Mouse (Mus musculus) ES-E14 (cell line): ENCODE results near the gene Masp2. TPM values are rescaled to one million over a fixed set of nuclear protein-coding genes. Genes with fewer than 3 reads are reported as not detected.
A peak's percentile ranks its signal among the peaks of the same experiment; 100 is the strongest.

Experiments used
- DNase-seq: peaks from one replicate; pipeline ENCODE4 v3.0.0-alpha.2; 2013; ENCODE audit warnings: low read depth, low spot score
- H3K27ac ChIP-seq: 2 replicates; pipeline ENCODE4 v1.5.1; 2012; ENCODE audit warnings: low read depth, mild to moderate bottlenecking, low read length, moderate library complexity, mixed read lengths; ENCODE audit not compliant: poor library complexity, insufficient read depth, severe bottlenecking
- H3K36me3 ChIP-seq: 2 replicates; pipeline ENCODE4 v1.6.1; 2012; ENCODE audit warnings: mild to moderate bottlenecking, low read length, moderate library complexity, mixed read lengths; ENCODE audit not compliant: control insufficient read depth, poor library complexity, insufficient read depth, severe bottlenecking
- H3K4me1 ChIP-seq, 2 experiments: fragments of 150-350 bp in 1 of 2; sonication (generic) in 1 of 2; 2 replicates each; pipeline ENCODE4 v1.6.1; 2012; ENCODE audit warnings: low read length in 2 of 2, mild to moderate bottlenecking in 1 of 2, mixed read lengths in 1 of 2; ENCODE audit not compliant: control insufficient read depth in 2 of 2, insufficient read depth in 2 of 2, poor library complexity in 1 of 2
- H3K4me3 ChIP-seq, 2 experiments: fragments of 150-350 bp in 1 of 2; sonication (generic) in 1 of 2; 2 replicates each; pipeline ENCODE4 v1.5.1; 2012; ENCODE audit warnings: low read length in 2 of 2, low read depth in 1 of 2, mild to moderate bottlenecking in 1 of 2, mixed read lengths in 1 of 2; ENCODE audit not compliant: insufficient read depth in 1 of 2, poor library complexity in 1 of 2, severe bottlenecking in 1 of 2
- H3K9ac ChIP-seq: 2 replicates; pipeline ENCODE4 v1.6.1; 2012; ENCODE audit warnings: low read depth, mild to moderate bottlenecking, low read length, mixed read lengths; ENCODE audit not compliant: poor library complexity, insufficient read depth, severe bottlenecking
- H3K9me3 ChIP-seq: fragments of 150-350 bp; sonication (generic); 2 replicates; pipeline ENCODE4 v1.6.1; 2012; ENCODE audit warnings: low read depth, mild to moderate bottlenecking, low read length; ENCODE audit not compliant: control insufficient read depth, insufficient read depth
- CHD2 ChIP-seq: IDR thresholded peaks from 2 replicates; pipeline ENCODE4 v1.6.1; 2014; ENCODE audit warnings: mild to moderate bottlenecking, low read depth, low read length, inconsistent platforms
- HCFC1 ChIP-seq: IDR thresholded peaks from 2 replicates; pipeline ENCODE4 v1.6.1; 2012; ENCODE audit warnings: low read length, inconsistent platforms, borderline replicate concordance; ENCODE audit not compliant: insufficient read depth
- MAFK ChIP-seq: IDR thresholded peaks from 2 replicates; pipeline ENCODE4 v1.6.1; 2014; ENCODE audit warnings: mild to moderate bottlenecking, low read depth, low read length, inconsistent platforms; ENCODE audit not compliant: insufficient read depth
- ZC3H11A ChIP-seq: IDR thresholded peaks from 2 replicates; pipeline ENCODE4 v1.6.1; 2012; ENCODE audit warnings: low read depth, mild to moderate bottlenecking, inconsistent platforms, low read length, borderline replicate concordance
- ZNF384 ChIP-seq: IDR thresholded peaks from 2 replicates; pipeline ENCODE4 v1.6.1; 2012; ENCODE audit warnings: low read depth, low read length, inconsistent platforms
- in situ Hi-C, 2 experiments: fragments of 600-800 bp; cut with MboI; formaldehyde crosslinking; loops; one replicate each; pipeline ENCODE4 v1.15.1; 2025; ENCODE audit warnings: low sequenced_read_pairs in 2 of 2, inconsistent platforms in 1 of 2; ENCODE audit not compliant: unreplicated experiment in 2 of 2
- total RNA-seq: library from RNA; depleted of rRNA; stranded (reverse); fragments of 300-350 nt; gene quantifications from 2 replicates; pipeline ENCODE4 v1.2.3, GENCODE M21; 2012

Gene Masp2
- total RNA-seq, 1 experiment, result 3.7 TPM

DNA sequence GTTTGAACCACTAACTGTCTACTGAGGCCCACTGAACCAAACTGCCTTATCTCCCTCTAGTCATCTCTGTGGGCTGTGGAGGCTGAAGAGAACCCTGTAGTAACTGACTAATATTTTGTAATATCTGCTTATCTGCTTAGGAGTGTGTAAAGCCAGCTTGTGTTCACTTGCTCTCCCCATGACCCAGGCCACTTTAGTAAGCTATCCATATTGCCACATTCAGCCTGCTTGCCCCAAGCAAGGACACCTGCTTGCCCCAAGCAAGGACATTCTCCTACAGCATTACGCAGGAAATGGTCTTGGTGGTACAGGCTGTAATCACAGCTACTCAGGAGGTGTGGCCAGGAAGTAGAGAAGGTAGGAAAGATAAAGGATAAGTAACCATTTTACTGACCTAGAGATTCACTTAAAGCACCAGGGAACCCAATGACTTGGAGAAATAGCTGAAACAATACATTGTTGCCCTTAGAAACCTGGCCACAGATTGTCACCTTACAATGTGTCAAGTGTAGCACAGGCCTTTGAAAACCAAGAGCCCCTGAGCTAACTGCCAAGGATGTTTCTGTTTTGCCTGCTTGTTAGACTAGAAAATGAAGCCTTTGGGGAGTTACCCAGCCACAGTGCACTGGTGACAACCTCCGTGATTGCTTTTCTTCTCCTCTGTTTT is 31.2 kb downstream of the Masp2 start:
- in situ Hi-C loops, result no loop called here
- Histone ChIP-seq H3K27ac (peak overlapping the region; percentile 88; the same call in 1 of the 2 replicates), H3K36me3 (no peaks in the 10 kb centered on the region), H3K4me3 (no peak overlapping the region), H3K9me3 (no peaks in the 10 kb centered on the region), H3K9ac (no peak overlapping the region), H3K4me1 (peaks cover 0 to 5% of the 10 kb centered on the region in 2 experiments; a peak in 1 of 4 replicates)
- no peak for TF ChIP-seq HCFC1
- no peak for TF ChIP-seq ZC3H11A
- no peak for TF ChIP-seq ZNF384
- no peak for TF ChIP-seq MAFK
- no peak for TF ChIP-seq CHD2
- no peak for DNase-seq

DNA sequence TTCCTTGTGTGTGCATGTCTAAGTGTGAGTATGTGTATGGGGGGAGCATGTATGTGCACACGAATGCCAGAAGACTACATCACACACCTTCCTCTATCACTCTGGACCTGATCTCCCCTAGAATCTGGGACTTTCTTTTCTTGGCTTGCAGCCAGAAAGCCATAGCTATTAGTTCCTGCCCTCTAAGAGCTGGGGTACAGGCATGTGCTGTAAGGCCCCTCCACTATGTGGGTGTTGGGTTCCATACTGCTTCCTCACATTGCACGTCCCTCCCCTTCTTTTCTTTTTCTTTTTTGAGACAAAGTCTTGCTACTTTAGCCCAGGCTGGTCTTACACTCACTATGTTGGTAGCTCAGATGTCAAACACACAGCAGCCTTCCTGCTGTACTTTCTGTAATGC is 33.0 kb downstream of the Masp2 start:
- Histone ChIP-seq H3K36me3 (no peaks in the 10 kb centered on the region), H3K4me3 (no peak overlapping the region), H3K4me1 (peaks cover 0 to 5% of the 10 kb centered on the region in 2 experiments; a peak in 1 of 4 replicates), H3K27ac (no peak overlapping the region), H3K9ac (no peak overlapping the region), H3K9me3 (no peaks in the 10 kb centered on the region)
- no peak for DNase-seq
- in situ Hi-C loops, result no loop called here
- TF ChIP-seq MAFK (no peak), HCFC1 (no peak), ZC3H11A (no peak), ZNF384 (no peak), CHD2 (no peak)

- Histone ChIP-seq H3K27ac (peak overlapping the region; percentile 5; the same call in 1 of the 2 replicates), H3K9ac (0 out of 2 replicates have a peak overlapping the region, but pooled peaks have one; percentile 6), H3K4me3 (peak overlapping the region; percentile 9 to 11; a peak in 3 of 4 replicates), H3K9me3 (no peaks in the 10 kb centered on the region), H3K36me3 (no peaks in the 10 kb centered on the region), H3K4me1 (peaks cover 0 to 4% of the 10 kb centered on the region in 2 experiments; a peak in 1 of 4 replicates)
- DNase-seq, result no peak
- no peak for TF ChIP-seq CHD2
- TF ChIP-seq HCFC1, result no peak
- no peak for TF ChIP-seq MAFK
- no peak for TF ChIP-seq ZNF384
- no peak for TF ChIP-seq ZC3H11A
- in situ Hi-C loops, result no loop called here
These were observed 35.9 kb downstream of the Masp2 start for GRCm38 (mm10) chr4:148638302-148638701.

GRCm38 (mm10) chr4:148639455-148639854 is 37.1 kb downstream of the Masp2 start:
- H3K4me1 ChIP-seq, result peaks cover 0 to 9% of the 10 kb centered on the region in 2 experiments; a peak in 2 of 4 replicates
- no peaks in the 10 kb centered on the region for H3K9me3 ChIP-seq
- no peak overlapping the region for H3K4me3 ChIP-seq
- TF ChIP-seq ZC3H11A, result no peak
- TF ChIP-seq HCFC1, result no peak
- no peak for TF ChIP-seq MAFK
- TF ChIP-seq ZNF384, result no peak
- TF ChIP-seq CHD2, result no peak
- in situ Hi-C loops, result no loop called here
- no peak for DNase-seq
- no peak overlapping the region for H3K9ac ChIP-seq
- no peak overlapping the region for H3K27ac ChIP-seq
- no peaks in the 10 kb centered on the region for H3K36me3 ChIP-seq
